Mouse (Mus musculus) granulocyte monocyte progenitor cell, adult 5-6 weeks (primary cell): ENCODE measurements around the gene Vmn1r206. TPM values are rescaled to one million over a fixed set of nuclear protein-coding genes. Genes with fewer than 3 reads are reported as not detected.
"Not testable (repeated sequence)": the region's sequence is repeated elsewhere in the genome, so short reads cannot be mapped to it uniquely, and the experiment has no call there.

Experiments
- ATAC-seq: replicated peaks from 2 replicates; pipeline ENCODE4 v1.8.0; 2016; ENCODE audit warnings: mild to moderate bottlenecking, moderate TSS enrichment, inconsistent platforms; ENCODE audit not compliant: poor library complexity, severe bottlenecking
- total RNA-seq, 2 experiments: library from RNA; stranded (forward) in 1 of 2; stranded (reverse) in 1 of 2; fragments of 200-712, 200-1000 nt in 1 of 2; fragments of >200 nt in 1 of 2; fragmentation: Nextera tagmentation in 1 of 2; gene quantifications; 2 replicates each; pipeline ENCODE4 v1.2.3; 2014 to 2017

Vmn1r206 gene
- total RNA-seq (2014; fragmentation: Nextera tagmentation) (not detected in 2 replicates), total RNA-seq (2017) (not detected in 2 replicates)

DNA sequence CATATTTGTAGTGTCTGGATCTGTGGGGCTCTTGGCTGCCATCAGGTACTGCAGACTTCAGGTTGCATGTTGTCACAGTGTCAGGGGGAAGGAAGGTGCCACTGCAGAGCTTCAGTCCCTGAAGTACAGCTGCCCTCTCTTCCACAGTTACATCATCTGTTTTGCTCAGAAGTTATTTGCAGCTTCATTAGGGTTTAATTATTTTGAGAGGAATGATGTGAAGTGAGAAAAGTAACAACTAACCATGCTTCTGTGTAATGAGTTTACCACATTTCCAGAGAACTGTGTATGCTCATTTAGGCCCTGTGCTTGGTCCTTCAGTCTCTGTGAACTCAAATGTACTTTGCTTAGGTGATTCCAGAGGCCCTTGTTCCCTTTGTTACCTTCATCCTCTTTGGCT is at the start of gene Vmn1r206:
TSS of gene Vmn1r206 (minus strand) at position 101 of the 400 bp plus-strand sequence.
- ATAC-seq, result not testable (repeated sequence)

DNA sequence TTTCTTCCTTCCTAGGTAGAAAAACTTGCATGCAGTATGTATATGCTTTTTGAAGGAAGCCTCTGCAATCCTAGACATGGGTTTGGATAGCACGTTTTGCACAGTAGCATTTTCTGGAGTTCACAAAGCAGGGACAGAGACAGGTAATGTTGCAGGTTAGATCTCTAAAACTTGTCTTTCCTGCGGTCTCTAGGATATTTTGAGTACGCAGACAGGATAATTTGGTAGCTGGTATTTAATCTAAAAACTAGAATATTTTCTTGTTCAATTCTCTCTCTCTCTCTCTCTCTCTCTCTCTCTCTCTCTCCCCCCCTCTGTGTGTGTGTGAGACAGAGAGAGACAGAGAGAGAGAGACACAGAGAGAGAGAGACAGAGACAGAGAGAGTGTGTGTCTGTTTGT is 31.2 kb downstream of the Vmn1r206 start, which contains the start of gene Vmn1r205:
TSS of gene Vmn1r205 (minus strand) at position 101 of the 400 bp plus-strand sequence.
- no peak for ATAC-seq

DNA sequence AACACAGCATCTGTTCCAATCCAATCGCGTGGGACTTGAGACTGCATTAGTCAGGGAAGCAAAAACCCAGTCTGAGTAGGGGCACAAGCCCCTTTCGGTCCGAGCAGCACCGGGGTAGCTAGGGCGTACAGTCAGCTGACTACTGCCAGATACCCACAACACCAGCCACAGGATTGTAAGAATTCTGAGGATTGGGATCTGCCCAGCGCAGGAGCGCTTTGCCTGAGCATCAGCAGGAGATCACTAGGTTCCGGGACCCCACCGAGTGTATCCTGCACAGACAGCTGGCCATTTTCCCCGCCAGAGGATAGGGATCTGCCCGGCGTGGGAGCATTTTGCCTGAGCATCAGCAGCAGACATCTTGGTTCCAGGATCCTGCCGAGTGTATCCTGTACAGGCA is 40.7 kb downstream of the Vmn1r206 start:
- ATAC-seq, result not testable (repeated sequence)

DNA sequence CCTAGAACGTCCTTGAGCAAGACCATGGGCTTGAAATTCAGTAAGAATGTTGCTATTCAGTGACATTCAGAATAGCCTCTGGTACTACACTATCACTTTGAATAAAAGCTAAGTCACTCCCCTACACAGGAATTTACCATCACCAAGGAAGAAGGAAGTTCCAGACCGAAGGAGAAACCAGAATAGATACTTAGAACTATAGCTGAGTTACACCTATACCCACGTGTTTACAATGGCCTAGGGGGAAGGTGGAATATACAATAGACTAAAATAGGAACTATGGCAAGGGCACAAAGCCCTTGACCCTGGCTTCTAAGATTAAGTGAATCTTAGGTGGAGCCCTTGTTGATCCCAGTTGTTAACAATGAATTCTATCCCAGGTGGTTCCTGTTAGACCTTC is 49.1 kb downstream of the Vmn1r206 start:
- ATAC-seq, result not testable (repeated sequence)

Other genes with a start within 250 kb of the Vmn1r206 start
- gene Vmn1r199, start 244.4 kb downstream of the Vmn1r206 start, total RNA-seq (2014; fragmentation: Nextera tagmentation), result not detected in 2 replicates
- 0.17 TPM in 1 of 2 replicates, not detected in the other for gene Vmn1r199, start 244.4 kb downstream of the Vmn1r206 start, total RNA-seq (2017)
- not detected in 2 replicates for gene Vmn1r200, start 233.9 kb downstream of the Vmn1r206 start, total RNA-seq (2014; fragmentation: Nextera tagmentation)
- not detected in 2 replicates for gene Vmn1r200, start 233.9 kb downstream of the Vmn1r206 start, total RNA-seq (2017)
- gene Vmn1r201, start 152.3 kb downstream of the Vmn1r206 start, total RNA-seq (2014; fragmentation: Nextera tagmentation), result not detected in 2 replicates
- not detected in 2 replicates for gene Vmn1r201, start 152.3 kb downstream of the Vmn1r206 start, total RNA-seq (2017)
- gene Vmn1r202, start 118.9 kb downstream of the Vmn1r206 start, total RNA-seq (2014; fragmentation: Nextera tagmentation), result not detected in 2 replicates
- not detected in 2 replicates for gene Vmn1r202, start 118.9 kb downstream of the Vmn1r206 start, total RNA-seq (2017)
- not detected in 2 replicates for gene Vmn1r203, start 106.1 kb downstream of the Vmn1r206 start, total RNA-seq (2014; fragmentation: Nextera tagmentation)
- not detected in 2 replicates for gene Vmn1r203, start 106.1 kb downstream of the Vmn1r206 start, total RNA-seq (2017)
- gene Vmn1r204, start 71.1 kb downstream of the Vmn1r206 start, total RNA-seq (2014; fragmentation: Nextera tagmentation), result not detected in 2 replicates
- gene Vmn1r204, start 71.1 kb downstream of the Vmn1r206 start, total RNA-seq (2017), result not detected in 2 replicates
- gene Vmn1r205, start 31.3 kb downstream of the Vmn1r206 start, total RNA-seq (2014; fragmentation: Nextera tagmentation), result not detected in 2 replicates
- not detected in 2 replicates for gene Vmn1r205, start 31.3 kb downstream of the Vmn1r206 start, total RNA-seq (2017)
- not detected in 2 replicates for gene Vmn1r207-ps, start 105.4 kb upstream of the Vmn1r206 start, total RNA-seq (2014; fragmentation: Nextera tagmentation)
- gene Vmn1r207-ps, start 105.4 kb upstream of the Vmn1r206 start, total RNA-seq (2017), result not detected in 2 replicates
- gene Vmn1r208, start 153.1 kb upstream of the Vmn1r206 start, total RNA-seq (2014; fragmentation: Nextera tagmentation), result not detected in 2 replicates
- not detected in 2 replicates for gene Vmn1r208, start 153.1 kb upstream of the Vmn1r206 start, total RNA-seq (2017)
- gene Vmn1r209, start 185.4 kb upstream of the Vmn1r206 start, total RNA-seq (2014; fragmentation: Nextera tagmentation), result not detected in 2 replicates
- gene Vmn1r209, start 185.4 kb upstream of the Vmn1r206 start, total RNA-seq (2017), result not detected in 2 replicates
- gene Vmn1r210, start 207.1 kb upstream of the Vmn1r206 start, total RNA-seq (2014; fragmentation: Nextera tagmentation), result not detected in 2 replicates
- gene Vmn1r210, start 207.1 kb upstream of the Vmn1r206 start, total RNA-seq (2017), result not detected in 2 replicates
- gene Vmn1r211, start 233.3 kb upstream of the Vmn1r206 start, total RNA-seq (2014; fragmentation: Nextera tagmentation), result not detected in 2 replicates
- gene Vmn1r211, start 233.3 kb upstream of the Vmn1r206 start, total RNA-seq (2017), result not detected in 2 replicates